Mouse (Mus musculus) neutrophil, adult 5-6 weeks (primary cell): ENCODE data around the gene Rrnad1. TPM values are rescaled to one million over a fixed set of nuclear protein-coding genes. Genes with fewer than 3 reads are reported as not detected.
"Not testable (repeated sequence)": the region's sequence is repeated elsewhere in the genome, so short reads cannot be mapped to it uniquely, and the experiment has no call there.

Experiments used
- ATAC-seq: fragments of 151-379, 151-347 bp; 2 replicates; pipeline ENCODE4 v1.8.0; 2017; ENCODE audit warnings: mild to moderate bottlenecking, moderate TSS enrichment; ENCODE audit not compliant: insufficient number of reproducible peaks, poor library complexity, low FRiP score, severe bottlenecking; ENCODE audit errors: extremely low read depth
- total RNA-seq: library from RNA; stranded (forward); fragments of 200-1000 nt; gene quantifications from 2 replicates; pipeline ENCODE4 v1.2.3, GENCODE M21; 2017

The Rrnad1 gene
- total RNA-seq, 1 experiment from 2014 or later, result 27.9 TPM

DNA sequence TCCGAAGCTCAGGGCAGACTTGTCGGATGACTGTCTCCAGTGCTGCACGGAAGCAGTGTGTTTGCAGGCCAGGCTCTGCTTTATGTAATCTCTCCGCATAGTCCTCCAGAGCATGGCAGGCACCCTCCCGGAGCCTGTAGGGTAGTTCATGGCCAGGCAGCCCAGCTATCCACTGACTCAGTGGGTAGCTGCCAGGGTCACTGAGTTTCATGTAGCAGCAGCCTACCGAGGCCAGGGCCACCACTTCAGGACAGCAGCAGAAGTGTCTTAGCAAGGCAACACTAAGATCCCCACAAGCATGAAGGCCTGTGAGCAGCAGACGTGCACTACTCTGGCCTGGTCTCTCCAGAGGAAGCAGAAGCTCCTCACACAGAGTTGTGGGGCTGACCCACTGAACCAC lies 5.5 kb downstream of the Rrnad1 start:
- no peak for ATAC-seq

DNA sequence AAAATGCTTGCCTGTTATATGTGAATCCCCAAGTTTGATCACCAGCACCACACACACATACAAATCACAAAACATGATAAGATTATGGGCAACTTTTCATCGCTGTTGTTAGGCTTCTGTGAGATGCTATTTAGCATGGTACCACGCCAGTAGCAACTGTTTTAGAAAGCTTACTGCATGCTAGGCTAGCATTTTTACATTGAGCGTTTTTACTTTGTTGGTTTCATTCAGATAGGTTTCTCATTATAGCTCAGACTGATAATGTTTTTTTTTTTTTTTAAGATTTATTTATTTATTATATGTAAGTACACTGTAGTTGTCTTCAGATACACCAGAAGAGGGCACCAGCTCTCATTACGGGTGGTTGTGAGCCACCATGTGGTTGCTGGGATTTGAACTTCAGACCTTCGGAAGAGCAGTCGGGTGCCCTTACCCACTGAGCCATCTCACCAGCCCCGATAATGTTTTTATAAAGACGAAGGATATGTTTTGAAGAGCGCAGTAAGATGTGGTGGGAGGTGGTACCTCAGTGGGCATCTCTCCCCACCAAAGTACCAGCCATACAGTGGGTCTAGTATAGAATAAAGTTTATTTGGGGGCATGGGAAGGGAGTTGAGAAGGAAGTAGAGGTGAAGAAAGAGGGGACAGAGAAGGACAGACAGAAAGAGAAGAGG lies 10.1 kb downstream of the Rrnad1 start:
- ATAC-seq, result no peak

DNA sequence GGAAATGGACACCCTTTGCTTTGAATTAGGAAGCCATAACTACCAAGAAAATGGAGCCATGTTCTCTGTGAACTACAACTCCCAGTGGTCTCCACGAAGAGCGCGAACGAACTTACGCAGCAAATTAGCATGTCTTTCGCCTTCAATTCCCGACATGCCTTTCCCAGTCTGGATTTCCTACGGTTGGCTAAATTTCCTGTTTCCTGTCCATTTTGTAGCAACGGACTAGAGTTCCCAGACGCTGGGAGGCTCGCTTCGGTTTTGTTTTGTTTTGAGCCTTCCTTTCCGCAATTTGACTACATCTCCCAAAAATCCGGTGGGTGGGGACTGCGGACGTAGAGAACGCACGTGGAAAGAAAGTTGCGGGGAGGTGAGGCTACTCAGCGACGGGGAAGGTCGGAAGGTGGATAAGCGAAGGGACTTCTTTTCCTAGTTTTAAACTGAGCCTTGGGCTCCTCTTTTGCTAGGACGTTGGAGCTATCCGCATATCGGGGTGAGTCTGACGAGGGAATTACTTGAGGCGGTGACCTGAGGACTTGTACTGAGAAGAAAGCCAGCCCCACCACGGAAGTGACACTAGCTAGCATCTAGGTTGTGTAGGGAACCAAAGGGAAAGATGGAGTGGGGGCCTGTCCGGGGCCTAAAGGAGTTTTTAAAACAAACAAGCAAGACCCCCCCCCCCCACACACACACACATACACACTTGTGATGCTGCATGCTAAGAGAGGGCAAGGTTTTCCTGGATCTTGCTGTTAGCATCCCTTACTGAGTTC lies 11.0 kb downstream of the Rrnad1 start, which contains the start of gene Mrpl24:
TSS of gene Mrpl24 (plus strand) at position 171 of the 773 bp plus-strand sequence.
- peak; percentile 78 for ATAC-seq

DNA sequence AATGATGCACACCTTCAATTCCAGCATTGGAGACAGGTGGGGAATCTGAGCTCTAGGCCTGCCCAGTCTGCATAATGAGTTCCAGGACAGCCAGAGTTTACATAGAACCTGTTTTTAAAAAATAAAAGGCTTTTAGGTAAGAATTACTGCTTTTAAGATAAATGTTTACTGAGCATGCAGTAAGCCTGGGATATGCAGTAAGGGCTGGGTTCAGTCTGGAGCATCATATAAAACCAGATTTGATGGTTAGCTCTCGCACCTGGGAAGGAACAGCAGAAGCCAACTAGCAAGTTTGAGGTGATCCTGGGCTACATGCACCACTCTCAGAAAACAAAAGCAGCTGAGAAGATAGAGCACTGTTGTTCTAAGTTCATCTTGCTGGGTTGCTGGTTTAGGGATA lies 12.0 kb downstream of the Rrnad1 start:
- no peak for ATAC-seq

DNA sequence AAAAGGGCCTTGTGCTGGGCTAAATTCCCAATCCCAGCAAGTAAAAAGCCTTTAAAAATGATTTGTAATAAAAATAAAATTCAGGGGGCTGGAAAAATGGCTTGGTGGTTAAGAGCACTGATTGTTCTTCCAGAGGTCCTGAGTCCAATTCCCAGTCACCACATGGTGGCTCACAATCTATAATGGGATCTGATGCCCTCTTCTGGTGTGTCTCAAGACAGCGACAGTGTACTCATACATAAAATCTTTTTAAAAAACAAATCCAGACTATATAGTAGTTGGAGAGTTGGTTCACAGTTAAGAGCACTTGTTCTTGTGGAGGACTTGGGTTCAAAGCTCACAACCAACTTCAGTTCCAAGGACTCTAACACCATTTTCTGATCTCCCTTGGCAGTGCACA lies 13.5 kb downstream of the Rrnad1 start:
- ATAC-seq, result no peak

DNA sequence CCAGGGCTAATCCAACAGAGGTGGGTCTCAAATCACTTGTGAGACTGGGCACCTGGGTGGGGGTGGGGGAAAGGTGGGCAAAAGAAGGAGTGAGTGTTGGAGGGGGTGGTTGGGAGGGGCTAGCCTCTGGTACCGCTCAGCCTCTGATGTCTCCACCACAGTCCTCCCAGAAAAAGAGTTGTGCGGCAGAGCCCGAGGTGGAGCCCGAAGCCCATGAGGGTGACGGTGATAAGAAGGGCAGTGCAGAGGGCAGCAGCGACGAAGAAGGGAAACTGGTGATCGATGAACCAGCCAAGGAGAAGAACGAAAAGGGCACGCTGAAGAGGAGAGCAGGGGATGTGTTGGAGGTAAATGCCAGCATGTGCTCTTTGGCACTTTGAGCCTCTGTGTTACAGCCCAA lies 16.6 kb downstream of the Rrnad1 start:
- no peak for ATAC-seq

DNA sequence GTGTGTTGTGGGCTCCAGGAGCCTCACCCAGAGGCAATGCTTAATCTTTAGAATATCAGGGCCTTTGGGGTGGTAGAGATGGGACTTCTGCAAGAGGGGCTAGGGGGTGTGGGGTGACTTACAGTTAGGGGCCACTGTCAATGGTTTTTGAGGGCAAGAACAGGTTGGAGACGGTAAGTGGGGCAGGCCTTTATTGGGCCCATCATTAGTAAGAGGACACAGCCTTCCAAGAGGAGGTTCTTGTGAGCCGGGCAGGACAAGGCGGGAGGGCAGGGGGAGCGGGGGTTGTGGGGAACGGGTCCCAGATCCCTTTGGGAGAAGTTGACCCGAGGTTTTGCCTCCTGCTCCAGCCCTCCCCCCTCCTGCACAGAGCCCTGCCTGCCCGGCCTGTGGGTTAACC lies 17.0 kb downstream of the Rrnad1 start:
- ATAC-seq, result no peak

DNA sequence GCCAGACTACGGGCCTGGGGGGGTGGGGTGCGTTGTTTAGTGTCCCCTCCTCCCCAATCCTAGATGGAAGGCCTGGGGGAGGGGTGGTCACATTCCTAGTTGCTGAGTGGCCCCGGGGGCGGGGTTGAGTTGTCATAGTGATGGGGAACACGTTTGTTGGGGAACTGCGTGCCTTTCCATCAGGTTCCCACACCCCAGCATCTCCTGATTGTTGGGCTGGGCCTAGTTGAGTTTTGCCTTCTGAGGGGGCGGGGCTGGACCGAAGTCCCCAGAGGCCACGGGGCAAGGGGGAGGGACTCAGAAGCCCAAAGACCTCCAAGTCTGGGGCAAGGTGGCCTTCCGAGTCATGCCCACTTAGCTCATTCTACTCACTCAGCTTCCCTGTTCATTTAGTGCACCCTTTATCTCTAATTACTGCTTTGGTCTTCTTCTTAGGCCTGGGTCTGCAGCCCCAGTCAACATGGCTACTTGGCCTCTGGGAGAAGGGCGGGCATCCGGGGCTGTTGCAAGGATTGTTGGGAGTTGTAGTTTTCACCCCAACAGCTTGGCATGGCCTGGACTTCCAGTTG lies 19.9 kb downstream of the Rrnad1 start:
- 0 out of 2 replicates have a peak, but pooled peaks have one; percentile 21 for ATAC-seq

DNA sequence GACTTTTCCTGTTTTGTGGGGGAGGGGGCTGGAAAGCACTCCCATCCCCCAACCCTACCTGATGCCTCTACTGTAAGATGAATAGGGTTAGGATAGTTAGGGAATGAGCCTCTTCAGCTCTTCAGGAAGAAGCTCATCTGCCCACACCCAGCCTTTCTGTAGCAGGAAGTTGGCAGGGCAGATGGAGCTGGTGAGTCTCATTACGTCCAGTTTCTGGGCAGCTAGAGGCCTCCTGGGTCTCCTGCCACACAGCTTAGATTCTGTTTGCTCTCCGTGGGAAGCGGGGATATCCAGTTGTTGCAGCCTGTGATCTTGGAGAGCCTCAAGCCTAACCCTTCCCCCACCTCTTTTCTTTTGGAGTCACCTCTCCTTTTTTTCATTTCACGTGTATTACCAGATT lies 20.6 kb downstream of the Rrnad1 start:
- ATAC-seq, result no peak

DNA sequence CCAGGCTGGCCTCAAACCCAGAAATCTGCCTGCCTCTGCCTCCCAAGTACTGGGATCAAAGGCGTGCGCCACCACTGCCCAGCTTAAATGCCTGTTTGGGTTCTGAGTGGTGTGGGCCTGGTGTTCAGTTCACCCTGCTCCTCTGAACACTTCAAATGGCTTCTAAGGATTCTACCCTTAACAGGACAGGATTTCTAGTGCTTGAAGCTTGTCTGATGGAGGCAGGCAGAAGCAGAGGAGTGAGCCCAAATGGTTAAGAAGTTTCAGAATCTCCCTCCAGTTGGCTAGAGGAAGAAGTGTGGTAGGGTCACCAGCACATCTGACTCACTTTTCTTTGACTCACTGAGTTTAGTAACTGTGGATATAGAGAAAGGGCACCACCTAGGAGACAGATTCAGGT lies 21.1 kb downstream of the Rrnad1 start:
- ATAC-seq, result no peak

DNA sequence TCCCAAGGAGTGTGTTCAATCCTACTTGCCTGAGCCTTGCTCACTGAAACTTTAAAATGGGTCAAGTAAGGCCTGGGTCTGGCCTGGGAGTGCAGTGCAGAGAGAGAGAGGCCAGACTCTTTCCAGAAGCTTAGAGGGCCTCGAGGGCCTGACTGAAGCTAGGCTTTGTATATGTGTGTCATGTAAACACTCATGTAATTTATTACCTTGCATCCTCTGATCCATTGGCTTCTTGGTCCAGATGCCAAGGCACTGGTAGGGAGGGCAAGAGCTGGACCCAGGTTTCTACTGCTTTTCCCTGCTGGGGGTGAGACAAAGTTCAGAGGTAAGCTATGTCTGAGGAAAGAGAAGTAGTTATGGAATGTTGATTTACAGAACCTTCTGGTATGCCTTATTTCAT lies 22.6 kb downstream of the Rrnad1 start:
- ATAC-seq, result no peak

DNA sequence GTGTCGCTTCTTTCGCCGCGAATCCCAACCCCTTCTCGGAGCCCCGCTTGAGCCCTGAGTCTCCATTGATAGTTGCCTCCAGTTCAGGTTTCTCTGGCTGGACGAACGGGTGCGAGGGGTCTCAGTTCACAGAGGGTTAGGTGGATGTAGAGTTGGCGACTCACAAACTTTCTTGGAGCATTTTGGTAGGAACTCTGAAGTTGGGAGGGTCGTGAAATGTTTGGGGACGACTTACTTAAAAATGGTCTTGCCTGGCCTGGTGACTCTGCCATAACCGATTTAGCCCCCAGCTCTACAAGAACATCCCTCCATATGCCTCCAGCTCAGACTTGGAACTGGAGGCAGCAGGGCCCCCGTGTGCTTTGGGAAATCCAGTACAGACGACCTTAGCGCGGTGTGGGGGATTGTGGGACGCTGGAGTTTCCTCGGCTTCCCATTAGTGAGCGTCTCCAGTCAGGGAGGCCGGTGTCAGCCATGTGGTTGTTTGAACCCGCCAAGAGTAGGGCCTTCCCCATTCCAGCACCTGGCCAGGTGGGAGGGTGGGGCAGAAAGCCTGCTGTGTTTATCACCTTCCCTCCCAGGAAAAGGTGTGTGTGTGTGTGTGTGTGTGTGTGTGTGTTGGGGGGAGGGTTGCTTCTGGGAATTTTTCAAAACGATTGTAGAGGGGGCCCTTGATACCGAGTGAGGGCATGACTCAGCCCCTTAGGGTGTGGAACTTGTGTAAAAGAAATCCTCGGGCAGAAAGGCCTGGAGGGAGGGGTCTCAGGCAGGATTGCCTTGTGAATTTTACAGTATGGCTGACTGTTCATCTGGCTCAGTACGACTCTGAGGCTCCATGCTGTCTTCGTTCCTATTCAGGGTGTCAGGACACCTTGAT lies 23.3 kb downstream of the Rrnad1 start:
- no peak for ATAC-seq

DNA sequence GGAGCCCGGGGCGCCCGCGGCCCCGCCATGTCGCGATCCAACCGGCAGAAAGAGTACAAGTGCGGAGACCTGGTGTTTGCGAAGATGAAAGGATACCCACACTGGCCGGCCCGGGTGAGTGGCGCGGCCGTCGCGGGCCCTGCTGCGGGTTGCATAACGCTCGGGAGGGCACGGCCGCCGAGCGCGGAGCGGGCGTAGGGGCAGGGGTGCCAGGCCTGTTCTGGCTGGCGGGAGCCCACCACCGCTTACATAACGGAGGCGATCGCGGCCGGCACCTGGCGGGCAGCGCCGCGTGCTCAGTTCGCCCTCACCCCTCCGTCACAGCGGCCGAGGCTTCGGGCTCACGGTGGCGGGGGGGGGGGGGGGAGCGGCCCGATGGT lies 23.9 kb downstream of the Rrnad1 start:
- ATAC-seq, result no peak

DNA sequence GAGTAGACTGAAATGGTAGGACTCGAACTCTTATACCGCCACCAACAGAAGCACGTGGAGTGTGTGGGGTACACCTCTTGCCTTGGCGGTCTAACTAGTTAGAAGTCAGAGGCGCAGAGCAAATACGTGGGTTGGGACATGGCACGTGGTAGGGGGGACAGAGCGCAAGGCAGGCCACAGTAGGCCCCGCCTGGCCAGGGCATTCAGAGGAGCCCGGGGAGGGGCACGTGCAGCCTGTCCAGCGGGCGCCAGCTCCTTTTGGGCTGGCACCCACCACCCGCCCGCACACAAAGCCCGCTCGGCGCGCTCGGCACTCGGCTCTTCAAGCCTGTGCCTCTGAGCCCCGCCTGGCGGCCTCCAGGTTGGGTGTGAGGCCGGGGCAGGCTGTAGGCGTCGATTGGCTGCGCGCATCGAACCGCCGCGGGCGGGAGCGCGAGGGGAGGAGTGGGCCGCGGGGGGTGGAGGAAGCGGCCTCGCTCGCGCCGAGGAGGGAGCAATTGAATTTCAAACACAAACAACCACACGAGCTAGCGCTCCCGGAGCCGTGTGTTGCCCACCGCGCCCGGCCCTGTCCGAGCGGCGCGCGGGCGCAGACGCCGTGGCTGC lies 24.5 kb downstream of the Rrnad1 start, which contains the start of gene Hdgf:
TSS of gene Hdgf (plus strand) at position 442 of the 606 bp plus-strand sequence.
- peak; percentile 88 for ATAC-seq

DNA sequence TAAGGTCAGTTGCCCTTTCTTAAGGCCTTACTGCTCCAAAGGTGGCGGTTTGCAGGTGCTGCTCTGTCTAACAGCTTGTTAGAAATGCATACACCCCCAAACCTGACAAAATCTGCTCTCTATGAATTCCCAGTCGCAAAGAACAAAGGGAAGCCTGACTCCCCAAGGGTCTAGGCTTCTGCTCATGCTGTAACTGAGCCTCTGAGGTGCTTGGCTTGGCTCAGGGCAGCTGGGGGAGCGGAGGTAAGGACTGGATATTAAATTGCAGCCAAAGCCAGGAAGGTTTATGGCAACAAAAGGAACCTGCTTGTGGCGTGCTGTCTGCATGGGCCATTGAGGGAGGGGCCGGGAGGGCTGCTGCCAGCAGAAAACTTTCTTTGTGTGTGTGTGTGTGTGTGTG lies 26.7 kb downstream of the Rrnad1 start:
- no peak for ATAC-seq

DNA sequence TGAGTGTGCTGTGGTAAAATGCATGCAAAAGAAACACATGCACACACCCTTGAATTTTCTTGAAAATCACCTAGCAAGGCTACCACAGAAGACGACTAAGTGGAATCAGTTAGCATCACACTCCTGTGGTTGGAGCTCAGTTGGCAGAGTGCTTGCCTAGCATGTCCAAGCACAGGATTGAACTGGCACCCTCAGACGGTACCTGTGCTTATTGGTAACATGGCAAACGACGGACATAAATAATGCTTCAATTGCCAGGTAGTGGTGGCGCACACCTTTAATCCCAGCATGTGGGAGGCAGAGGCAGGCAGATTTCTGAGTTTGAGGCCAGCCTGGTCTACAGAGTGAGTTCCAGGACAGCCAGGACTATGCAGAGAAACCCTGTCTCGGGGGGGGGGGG lies 28.6 kb downstream of the Rrnad1 start:
- ATAC-seq, result not testable (repeated sequence)

DNA sequence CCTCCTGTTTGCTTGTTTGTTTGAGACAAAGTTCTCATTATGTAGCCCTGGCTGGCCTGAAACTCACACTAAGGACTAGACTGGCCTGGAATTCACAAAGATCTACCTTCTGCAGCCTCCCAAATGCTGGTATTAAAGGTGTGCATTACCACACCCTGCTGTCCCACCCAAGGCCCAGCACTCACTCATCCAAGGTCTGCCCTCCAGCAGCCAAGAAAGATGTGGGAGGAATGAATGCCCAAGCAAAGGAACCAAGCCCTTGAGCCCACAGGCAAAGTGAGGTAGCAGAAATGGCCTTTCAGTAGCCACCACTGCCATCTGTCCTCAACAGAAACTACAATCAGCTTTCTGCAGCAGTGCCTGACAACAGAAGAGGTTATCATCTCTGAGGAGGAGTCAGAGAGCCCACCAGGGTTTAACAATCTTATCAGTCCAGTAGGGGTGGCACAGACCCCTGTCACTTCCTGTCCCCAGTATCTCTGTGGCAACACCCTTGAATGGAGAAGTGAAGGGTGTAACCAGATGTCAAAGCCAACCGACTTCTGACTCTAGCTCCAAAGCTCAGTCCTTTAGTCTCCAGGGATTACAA lies 29.4 kb downstream of the Rrnad1 start:
- no peak for ATAC-seq

DNA sequence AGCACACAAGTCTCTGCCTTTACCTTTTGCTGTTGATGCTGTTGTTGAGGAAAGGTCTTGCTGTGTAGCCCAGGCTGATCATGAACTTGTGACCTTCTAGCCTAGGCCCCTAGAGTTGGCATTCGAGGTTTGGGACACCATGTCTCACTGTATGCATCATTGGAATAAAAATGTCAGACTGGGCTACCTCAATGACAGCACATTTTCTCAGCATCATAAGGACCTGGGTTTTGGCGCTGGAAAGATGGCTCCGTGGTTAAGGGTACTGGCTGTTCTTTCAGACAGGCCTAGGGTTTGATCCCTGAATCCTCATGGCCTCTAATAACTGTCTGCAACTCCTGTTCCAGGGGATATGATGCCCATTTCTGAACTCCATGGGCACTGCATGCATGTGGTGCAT lies 30.7 kb downstream of the Rrnad1 start:
- ATAC-seq, result no peak
